Mouse (Mus musculus): ENCODE measurements at regions not wholly inside any gene's neighbourhood (a gene's known extent, or its start where the extent isn't known, plus 50 kb on each side); places are given as distances from the start of the nearest gene placed in this dataset.

- DNase-seq, result no peak
Observed at GRCm38 (mm10) chr3:105227551-105227950, 160.9 kb downstream of the 4930564D02Rik start.

- DNase-seq, result no peak
Observed at GRCm38 (mm10) chr3:105228401-105228800, 161.8 kb downstream of the 4930564D02Rik start.

GRCm38 (mm10) chr3:105241048-105241447 lies 174.4 kb downstream of the 4930564D02Rik start:
- DNase-seq, result no peak

GRCm38 (mm10) chr3:105257096-105257495 lies 190.5 kb downstream of the 4930564D02Rik start:
- DNase-seq, result no peak

GRCm38 (mm10) chr3:105275241-105275640 lies 176.9 kb upstream of the Kcnd3 start:
- no peak for DNase-seq

GRCm38 (mm10) chr3:105280971-105281370 lies 171.2 kb upstream of the Kcnd3 start:
- DNase-seq, result peak; percentile 21

- peak; percentile 6 for DNase-seq
Observed at GRCm38 (mm10) chr3:105281686-105282085, 170.4 kb upstream of the Kcnd3 start.

- no peak for DNase-seq
Observed at GRCm38 (mm10) chr3:105298273-105298672, 153.9 kb upstream of the Kcnd3 start.

- DNase-seq, result no peak
Observed at GRCm38 (mm10) chr3:105300693-105301548, 151.2 kb upstream of the Kcnd3 start.

GRCm38 (mm10) chr3:105307676-105308075 lies 144.5 kb upstream of the Kcnd3 start:
- DNase-seq, result no peak

GRCm38 (mm10) chr3:105309020-105309419 lies 143.1 kb upstream of the Kcnd3 start:
- DNase-seq, result no peak

- DNase-seq, result no peak
Observed at GRCm38 (mm10) chr3:105353268-105353667, 98.9 kb upstream of the Kcnd3 start.

- no peak for DNase-seq
Observed at GRCm38 (mm10) chr3:105354123-105354931, 97.8 kb upstream of the Kcnd3 start.

GRCm38 (mm10) chr3:105357511-105357910 lies 94.6 kb upstream of the Kcnd3 start:
- DNase-seq, result no peak

- DNase-seq, result no peak
Observed at GRCm38 (mm10) chr3:105359636-105360035, 92.5 kb upstream of the Kcnd3 start.

GRCm38 (mm10) chr3:105364685-105365084 lies 87.4 kb upstream of the Kcnd3 start:
- no peak for DNase-seq

GRCm38 (mm10) chr3:105366806-105367205 lies 85.3 kb upstream of the Kcnd3 start:
- no peak for DNase-seq

GRCm38 (mm10) chr3:105367972-105368371 lies 84.2 kb upstream of the Kcnd3 start:
- DNase-seq, result no peak

GRCm38 (mm10) chr3:105372371-105372828 lies 79.7 kb upstream of the Kcnd3 start:
- no peak for DNase-seq

- no peak for DNase-seq
Observed at GRCm38 (mm10) chr3:105374306-105374705, 77.8 kb upstream of the Kcnd3 start.

- no peak for DNase-seq
Observed at GRCm38 (mm10) chr3:105374836-105375235, 77.3 kb upstream of the Kcnd3 start.

GRCm38 (mm10) chr3:105375383-105375782 lies 76.7 kb upstream of the Kcnd3 start:
- DNase-seq, result no peak

- DNase-seq, result no peak
Observed at GRCm38 (mm10) chr3:105375820-105376219, 76.3 kb upstream of the Kcnd3 start.

GRCm38 (mm10) chr3:105376346-105376745 lies 75.8 kb upstream of the Kcnd3 start:
- DNase-seq, result no peak
